Mouse (Mus musculus) limb, embryonic 15.5 days (tissue): Measurements from ENCODE around the gene Rgs16. TPM values are rescaled to one million over a fixed set of nuclear protein-coding genes. Genes with fewer than 3 reads are reported as not detected.
A peak's percentile ranks its signal among the peaks of the same experiment; 100 is the strongest.

ENCODE experiments used
- ATAC-seq: fragments of 200-750 bp; cut with Nextera tagmentation; 2 replicates; pipeline ENCODE4 v1.8.0; 2017; ENCODE audit warnings: low read depth, moderate TSS enrichment; ENCODE audit not compliant: insufficient number of reproducible peaks, low FRiP score, low TSS enrichment
- H3K27ac ChIP-seq: fragments of 300-500 bp; sonication (generic); 2 replicates; pipeline ENCODE4 v1.5.1; 2015; ENCODE audit warnings: moderate library complexity, mild to moderate bottlenecking, inconsistent platforms
- H3K27me3 ChIP-seq: fragments of 300-500 bp; sonication (generic); 2 replicates; pipeline ENCODE4 v1.6.1; 2015; ENCODE audit warnings: inconsistent platforms
- H3K36me3 ChIP-seq: fragments of 300-500 bp; sonication (generic); 2 replicates; pipeline ENCODE4 v1.6.1; 2015; ENCODE audit warnings: inconsistent platforms
- H3K4me1 ChIP-seq: fragments of 300-500 bp; sonication (generic); 2 replicates; pipeline ENCODE4 v1.6.1; 2015; ENCODE audit warnings: inconsistent platforms
- H3K4me2 ChIP-seq: fragments of 300-500 bp; sonication (generic); 2 replicates; pipeline ENCODE4 v1.6.1; 2015; ENCODE audit warnings: mild to moderate bottlenecking, inconsistent platforms
- H3K4me3 ChIP-seq: fragments of 300-500 bp; sonication (generic); 2 replicates; pipeline ENCODE4 v1.5.1; 2015; ENCODE audit warnings: mild to moderate bottlenecking, inconsistent platforms
- H3K9ac ChIP-seq: fragments of 300-500 bp; sonication (generic); 2 replicates; pipeline ENCODE4 v1.6.1; 2015; ENCODE audit warnings: inconsistent platforms
- H3K9me3 ChIP-seq: fragments of 300-500 bp; sonication (generic); 2 replicates; pipeline ENCODE4 v1.6.1; 2016; ENCODE audit warnings: inconsistent platforms
- WGBS: fragments of 180-500 bp; shearing (Covaris S2); methylation state at CpG from one replicate; pipeline ENCODE4 v1.1.7; 2015; 5-methylcytosine and 5-hydroxymethylcytosine counted together
- polyA plus RNA-seq: library from polyadenylated mRNA; unstranded; fragments of >200 nt; fragmentation: Nextera tagmentation; extraction: Ambion mirVana; gene quantifications from 2 replicates; pipeline ENCODE4 v1.2.1, GENCODE M21; 2015

Gene Rgs16
- polyA plus RNA-seq, 1 experiment from 2014 or later = 12.7 TPM

- no peak for ATAC-seq
- WGBS = 78% methylated on average over 16 of the region's 16 CpGs
Observed at GRCm38 (mm10) chr1:153726636-153727035, 13.5 kb upstream of the Rgs16 start.

GRCm38 (mm10) chr1:153729806-153730205, 10.3 kb upstream of the Rgs16 start:
- H3K4me1 ChIP-seq = peaks cover 17% of the 10 kb centered on the region
- 0 out of 2 replicates have a peak, but pooled peaks cover 3% of the 10 kb centered on the region for H3K27me3 ChIP-seq
- no peak overlapping the region for H3K9ac ChIP-seq
- no peak overlapping the region for H3K27ac ChIP-seq
- H3K9me3 ChIP-seq = no peaks in the 10 kb centered on the region
- ATAC-seq = no peak
- 63% methylated on average over 2 of the region's 2 CpGs for WGBS
- no peak overlapping the region for H3K4me2 ChIP-seq
- no peaks in the 10 kb centered on the region for H3K36me3 ChIP-seq
- H3K4me3 ChIP-seq = no peak overlapping the region

More at GRCm38 (mm10) chr1:153726636-153727035, 13.5 kb upstream of the Rgs16 start:
- Histone ChIP-seq H3K27ac (no peak overlapping the region), H3K4me3 (no peak overlapping the region), H3K9me3 (no peaks in the 10 kb centered on the region), H3K4me2 (no peak overlapping the region), H3K4me1 (no peaks in the 10 kb centered on the region), H3K36me3 (no peaks in the 10 kb centered on the region), H3K9ac (no peak overlapping the region), H3K27me3 (no peaks in the 10 kb centered on the region)

GRCm38 (mm10) chr1:153730671-153731070, 9.5 kb upstream of the Rgs16 start:
- Histone ChIP-seq H3K4me2 (no peak overlapping the region), H3K36me3 (no peaks in the 10 kb centered on the region), H3K4me3 (no peak overlapping the region), H3K27me3 (0 out of 2 replicates have a peak, but pooled peaks cover 3% of the 10 kb centered on the region), H3K9me3 (no peaks in the 10 kb centered on the region), H3K4me1 (peaks cover 17% of the 10 kb centered on the region), H3K9ac (no peak overlapping the region), H3K27ac (no peak overlapping the region)
- ATAC-seq = no peak
- 35% methylated on average over 3 of the region's 3 CpGs for WGBS

- no peak overlapping the region for H3K9ac ChIP-seq
Observed at GRCm38 (mm10) chr1:153733181-153733580, 7.0 kb upstream of the Rgs16 start.

GRCm38 (mm10) chr1:153734866-153735265, 5.3 kb upstream of the Rgs16 start:
- ATAC-seq = no peak

More at GRCm38 (mm10) chr1:153733181-153733580, 7.0 kb upstream of the Rgs16 start:
- H3K4me2 ChIP-seq = no peak overlapping the region
- no peaks in the 10 kb centered on the region for H3K9me3 ChIP-seq
- H3K36me3 ChIP-seq = no peaks in the 10 kb centered on the region
- H3K4me3 ChIP-seq = no peak overlapping the region
- WGBS = 27% methylated on average over 9 of the region's 9 CpGs
- H3K27ac ChIP-seq = no peak overlapping the region
- H3K4me1 ChIP-seq = peaks cover 25% of the 10 kb centered on the region
- peaks cover 9% of the 10 kb centered on the region; the same call in 1 of the 2 replicates for H3K27me3 ChIP-seq
- ATAC-seq = no peak

GRCm38 (mm10) chr1:153736096-153736495, 4.1 kb upstream of the Rgs16 start:
- no peaks in the 10 kb centered on the region for H3K9me3 ChIP-seq
- H3K9ac ChIP-seq = no peak overlapping the region
- no peak overlapping the region for H3K27ac ChIP-seq
- peaks cover 19% of the 10 kb centered on the region for H3K27me3 ChIP-seq
- H3K4me2 ChIP-seq = no peak overlapping the region
- H3K36me3 ChIP-seq = no peaks in the 10 kb centered on the region
- no peak for ATAC-seq
- WGBS = 58% methylated on average over 6 of the region's 6 CpGs
- no peak overlapping the region for H3K4me3 ChIP-seq
- H3K4me1 ChIP-seq = peaks cover 38% of the 10 kb centered on the region

More at GRCm38 (mm10) chr1:153734866-153735265, 5.3 kb upstream of the Rgs16 start:
- H3K9me3 ChIP-seq = no peaks in the 10 kb centered on the region
- H3K36me3 ChIP-seq = no peaks in the 10 kb centered on the region
- no peak overlapping the region for H3K27ac ChIP-seq
- no peak overlapping the region for H3K4me3 ChIP-seq
- H3K9ac ChIP-seq = no peak overlapping the region
- no peak overlapping the region for H3K4me2 ChIP-seq
- peaks cover 31% of the 10 kb centered on the region for H3K4me1 ChIP-seq
- 87% methylated on average over 4 of the region's 4 CpGs for WGBS
- peaks cover 19% of the 10 kb centered on the region for H3K27me3 ChIP-seq

- 44% methylated on average over 9 of the region's 9 CpGs for WGBS
- Histone ChIP-seq H3K27ac (no peak overlapping the region), H3K4me1 (peaks cover 38% of the 10 kb centered on the region), H3K4me2 (no peak overlapping the region), H3K4me3 (no peak overlapping the region), H3K9me3 (no peaks in the 10 kb centered on the region), H3K36me3 (no peaks in the 10 kb centered on the region), H3K9ac (no peak overlapping the region), H3K27me3 (peaks cover 19% of the 10 kb centered on the region)
- no peak for ATAC-seq
Observed at GRCm38 (mm10) chr1:153737101-153738085, 2.8 kb upstream of the Rgs16 start.

- WGBS = 17% methylated on average over 13 of the region's 13 CpGs
- peak overlapping the region; percentile 45 for H3K4me3 ChIP-seq
- no peak overlapping the region for H3K27ac ChIP-seq
- ATAC-seq = no peak
- H3K36me3 ChIP-seq = peaks cover 6% of the 10 kb centered on the region
- no peaks in the 10 kb centered on the region for H3K9me3 ChIP-seq
- H3K9ac ChIP-seq = no peak overlapping the region
- peaks cover 29% of the 10 kb centered on the region for H3K4me1 ChIP-seq
- H3K4me2 ChIP-seq = peak overlapping the region; percentile 81
- H3K27me3 ChIP-seq = peaks cover 15% of the 10 kb centered on the region
Observed at GRCm38 (mm10) chr1:153739437-153740015, 623 bp upstream of the Rgs16 start.

GRCm38 (mm10) chr1:153740775-153741400, 739 bp downstream of the Rgs16 start:
- no peak for ATAC-seq
- 38% methylated on average over 12 of the region's 12 CpGs for WGBS
- Histone ChIP-seq H3K9me3 (no peaks in the 10 kb centered on the region), H3K27me3 (peaks cover 15% of the 10 kb centered on the region), H3K4me2 (peak overlapping the region; percentile 81), H3K4me1 (peaks cover 29% of the 10 kb centered on the region), H3K4me3 (peak overlapping the region; percentile 45), H3K27ac (no peak overlapping the region), H3K9ac (0 out of 2 replicates have a peak overlapping the region, but pooled peaks have one; percentile 35), H3K36me3 (peaks cover 6% of the 10 kb centered on the region)

- peaks cover 15% of the 10 kb centered on the region for H3K27me3 ChIP-seq
- no peak overlapping the region for H3K9ac ChIP-seq
- peak overlapping the region; percentile 81 for H3K4me2 ChIP-seq
- 66% methylated on average over 18 of the region's 18 CpGs for WGBS
- no peaks in the 10 kb centered on the region for H3K9me3 ChIP-seq
- peaks cover 6% of the 10 kb centered on the region for H3K36me3 ChIP-seq
- peak overlapping the region; percentile 45 for H3K4me3 ChIP-seq
- ATAC-seq = no peak
- no peak overlapping the region for H3K27ac ChIP-seq
- H3K4me1 ChIP-seq = peaks cover 29% of the 10 kb centered on the region
Observed at GRCm38 (mm10) chr1:153741551-153742316, 1.6 kb downstream of the Rgs16 start.
